ENCODE assay signal across 17 mouse cellular contexts in genomic region chr11:93643006-93643405, GRCm38 (mm10).
"Had no signal": no experiment of that assay in that cellular context is flagged by ENCODE, and none has a peak within 500 bp of the region (broad histone marks: within the 10 kb centered on the region; RNA-seq: fewer than 3 reads in every experiment).

No protein-coding gene starts in this region.

- H3K4me1 ChIP-seq: limb, embryonic 15.5 days; liver, embryonic 12.5 days; megakaryocyte, embryonic 14.5 days; neural tube, embryonic 12.5 days; stomach, embryonic 15.5 days had no signal

- H3K9me3 ChIP-seq: limb, embryonic 15.5 days; liver, embryonic 12.5 days; megakaryocyte, embryonic 14.5 days; midbrain, embryonic 15.5 days; neural tube, embryonic 12.5 days; stomach, embryonic 15.5 days had no signal

- H3K36me3 ChIP-seq: limb, embryonic 15.5 days; liver, embryonic 12.5 days; midbrain, embryonic 15.5 days; neural tube, embryonic 12.5 days; stomach, embryonic 15.5 days had no signal

- ATAC-seq: liver, embryonic 12.5 days; midbrain, embryonic 15.5 days had no signal

- H3K9ac ChIP-seq: limb, embryonic 15.5 days; liver, embryonic 12.5 days; lung, embryonic 14.5 days; midbrain, embryonic 15.5 days; neural tube, embryonic 12.5 days; stomach, embryonic 15.5 days had no signal

- H3K27ac ChIP-seq: left cerebral cortex, adult 2 months; limb, embryonic 15.5 days; liver, embryonic 12.5 days; macrophage; midbrain, embryonic 15.5 days; neural tube, embryonic 12.5 days; stomach, embryonic 15.5 days had no signal

- H3K4me3 ChIP-seq: left cerebral cortex, adult 2 months; limb, embryonic 15.5 days; liver, embryonic 12.5 days; megakaryocyte, embryonic 14.5 days; midbrain, embryonic 15.5 days; neural tube, embryonic 12.5 days; stomach, embryonic 15.5 days had no signal

- H3K27me3 ChIP-seq: limb, embryonic 15.5 days; liver, embryonic 12.5 days; megakaryocyte, embryonic 14.5 days; midbrain, embryonic 15.5 days; neural tube, embryonic 12.5 days; stomach, embryonic 15.5 days had no signal

- H3K4me2 ChIP-seq: limb, embryonic 15.5 days; liver, embryonic 12.5 days; lung, embryonic 14.5 days; midbrain, embryonic 11.5 days; midbrain, embryonic 15.5 days; neural tube, embryonic 12.5 days; stomach, embryonic 15.5 days had no signal

- DNase-seq: kidney, postnatal 10 days; kidney, postnatal 4 days; lung, embryonic 14.5 days; lung, postnatal 10 days; retina, postnatal 1 day; spleen, adult 18-20 months; thymus, adult 2 months; thymus, postnatal 25 days had no signal
